Mouse (Mus musculus) thymus, postnatal 25 days (tissue): ENCODE results near the gene Zfp335.
A peak's percentile ranks its signal among the peaks of the same experiment; 100 is the strongest.

Experiments
- DNase-seq: peaks from one replicate; pipeline ENCODE4 v3.0.0; 2022

Zfp335 gene

GRCm38 (mm10) chr2:164911086-164912048 is at the start of gene Zfp335:
Zfp335 (minus strand) TSS chr2:164911757.
- peak; percentile 94 for DNase-seq

- no peak for DNase-seq
These were observed 49.3 kb upstream of the Zfp335 start, which contains the start of gene Slc12a5 for GRCm38 (mm10) chr2:164960716-164961441. Slc12a5 (plus strand) TSS chr2:164960802.

- no peak for DNase-seq
These were observed 46.2 kb upstream of the Zfp335 start for GRCm38 (mm10) chr2:164957548-164958315.

- DNase-seq: no peak
These were observed 44.6 kb upstream of the Zfp335 start for GRCm38 (mm10) chr2:164956195-164956594.

GRCm38 (mm10) chr2:164955725-164956124 is 44.2 kb upstream of the Zfp335 start:
- no peak for DNase-seq

DNA sequence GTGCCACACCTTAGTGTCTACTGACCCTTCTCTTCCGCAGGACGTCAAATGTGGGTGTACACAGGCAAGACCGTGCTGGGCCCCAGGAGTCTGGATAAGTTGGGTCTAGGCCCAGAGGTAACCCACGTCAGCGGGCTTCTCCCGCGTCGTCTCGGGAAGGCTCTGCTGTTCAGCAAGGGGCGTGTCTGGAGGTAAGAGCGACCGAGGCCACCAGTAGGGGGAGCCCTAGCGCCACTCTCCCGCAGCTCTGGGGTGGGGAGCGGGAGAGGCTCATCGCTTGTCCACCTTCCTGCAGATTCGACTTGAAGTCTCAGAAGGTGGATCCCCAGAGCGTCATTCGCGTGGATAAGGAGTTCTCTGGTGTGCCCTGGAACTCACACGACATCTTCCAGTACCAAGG is 41.7 kb upstream of the Zfp335 start:
- peak; percentile 79 for DNase-seq

- DNase-seq: no peak
These were observed 40.9 kb upstream of the Zfp335 start for GRCm38 (mm10) chr2:164952448-164952847.

DNA sequence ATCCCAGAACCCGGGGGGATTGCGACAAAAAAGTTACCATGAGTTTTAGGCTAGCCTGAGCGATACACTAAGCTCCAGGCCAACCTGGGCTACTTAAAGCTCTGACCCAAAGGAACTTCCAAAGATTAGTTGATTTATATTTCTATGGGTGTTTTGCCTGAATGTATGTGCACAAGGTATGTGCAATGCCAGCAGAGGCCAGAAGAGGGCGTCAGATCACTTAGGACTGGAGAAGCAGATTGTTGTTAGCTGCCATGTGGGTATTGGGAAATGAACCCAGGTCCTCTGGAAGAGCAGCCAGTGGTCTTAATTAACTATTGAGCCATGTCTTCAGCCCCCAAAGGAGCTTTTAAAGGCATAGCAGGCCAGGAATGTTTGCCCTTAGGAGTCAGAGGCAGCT is 40.2 kb upstream of the Zfp335 start:
- no peak for DNase-seq

- no peak for DNase-seq
These were observed 38.9 kb upstream of the Zfp335 start for GRCm38 (mm10) chr2:164950501-164950900.

GRCm38 (mm10) chr2:164948962-164949361 is 37.4 kb upstream of the Zfp335 start:
- no peak for DNase-seq

- DNase-seq: no peak
These were observed 36.4 kb upstream of the Zfp335 start for GRCm38 (mm10) chr2:164947930-164948329.

DNA sequence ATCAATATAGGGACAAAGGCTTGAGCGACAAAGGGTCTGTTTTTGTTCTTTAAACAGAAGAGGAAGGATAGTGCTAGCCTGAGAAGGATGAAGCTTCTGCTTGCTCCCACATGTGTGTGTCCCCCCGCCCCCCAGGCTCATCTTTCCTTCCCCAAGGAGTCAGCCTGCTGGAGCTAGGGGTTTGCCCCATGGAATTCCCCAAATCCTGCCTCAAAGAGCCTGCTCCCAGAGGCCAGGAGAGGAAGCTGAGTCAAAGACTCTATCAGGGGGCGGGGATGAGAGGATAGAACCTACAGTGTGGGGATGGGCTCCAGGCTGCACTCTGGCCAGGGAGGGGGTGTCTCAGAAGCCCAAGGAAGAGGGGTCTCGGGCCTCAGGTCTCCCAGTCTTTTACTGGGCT is 35.9 kb upstream of the Zfp335 start:
- DNase-seq: no peak

- DNase-seq: peak; percentile 75
These were observed 31.2 kb upstream of the Zfp335 start for GRCm38 (mm10) chr2:164942692-164943290.

DNA sequence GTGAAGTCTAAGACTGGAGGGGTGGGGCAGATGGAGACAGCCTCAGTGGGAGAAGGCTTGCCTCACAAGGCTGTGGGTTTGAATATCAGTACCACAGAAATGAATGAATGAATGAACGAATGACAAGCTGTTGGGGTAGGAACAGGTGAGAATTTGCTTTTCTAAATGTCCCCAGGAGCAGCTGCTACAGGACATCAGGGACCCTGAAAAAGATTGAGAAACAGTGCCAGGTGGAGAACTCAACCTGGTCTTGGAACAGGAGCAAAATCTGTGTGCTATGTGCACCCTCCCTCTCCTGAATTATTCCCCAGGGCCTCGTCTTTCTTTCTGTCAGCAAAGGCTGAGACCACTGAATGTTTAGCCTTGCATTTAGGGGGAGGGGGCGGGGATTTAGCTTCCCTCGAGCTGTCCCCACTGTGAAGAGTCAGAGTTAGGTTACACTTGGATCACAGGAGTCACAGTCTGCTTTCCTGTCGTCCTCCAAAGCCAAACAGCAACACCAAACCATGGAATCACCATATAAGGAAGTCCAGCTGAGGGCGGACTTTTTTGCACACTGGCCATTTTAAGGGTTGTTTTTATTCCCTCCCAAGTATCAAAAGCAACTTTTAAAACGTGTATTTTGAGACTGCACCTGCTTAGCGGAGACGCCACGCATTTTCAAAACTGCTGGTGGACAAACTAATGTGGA is 28.7 kb upstream of the Zfp335 start, which contains the start of gene Mmp9:
Gene Mmp9 (plus strand): TSS at position 641 of the 691 bp plus-strand sequence.
- no peak for DNase-seq

GRCm38 (mm10) chr2:164939106-164939505 is 27.5 kb upstream of the Zfp335 start:
- no peak for DNase-seq

- DNase-seq: peak; percentile 74
These were observed 26.9 kb upstream of the Zfp335 start for GRCm38 (mm10) chr2:164938146-164939091.

GRCm38 (mm10) chr2:164935991-164936390 is 24.4 kb upstream of the Zfp335 start:
- DNase-seq: no peak

- DNase-seq: no peak
These were observed 22.0 kb upstream of the Zfp335 start for GRCm38 (mm10) chr2:164933534-164933933.

- DNase-seq: no peak
These were observed 19.4 kb upstream of the Zfp335 start for GRCm38 (mm10) chr2:164930706-164931581.
